Mouse (Mus musculus): ENCODE results near the gene Grxcr1.

Grxcr1 gene

DNA sequence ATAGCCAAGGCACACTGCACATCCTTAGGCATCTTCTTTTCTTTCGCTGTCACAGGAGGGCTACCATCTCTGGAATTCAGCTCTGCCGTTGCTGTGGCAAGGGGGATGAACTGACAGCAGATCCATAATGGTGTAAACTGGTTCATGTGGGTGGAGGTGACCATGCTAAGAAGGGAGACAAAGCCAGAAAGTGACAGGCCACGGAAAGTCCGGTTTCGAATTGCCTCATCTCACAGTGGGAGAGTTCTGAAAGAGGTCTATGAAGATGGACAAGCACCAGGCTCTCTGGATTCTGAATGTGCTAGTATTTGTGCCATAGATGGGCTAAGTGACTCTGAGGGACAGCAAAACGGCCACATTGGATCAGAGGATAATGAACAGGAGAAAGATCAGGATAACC, at the start of gene Grxcr1:
Gene Grxcr1 (plus strand): TSS at position 92 of the 400 bp plus-strand sequence.
- DNase-seq (ENCODE audit: low read depth, low spot score): no peak

DNA sequence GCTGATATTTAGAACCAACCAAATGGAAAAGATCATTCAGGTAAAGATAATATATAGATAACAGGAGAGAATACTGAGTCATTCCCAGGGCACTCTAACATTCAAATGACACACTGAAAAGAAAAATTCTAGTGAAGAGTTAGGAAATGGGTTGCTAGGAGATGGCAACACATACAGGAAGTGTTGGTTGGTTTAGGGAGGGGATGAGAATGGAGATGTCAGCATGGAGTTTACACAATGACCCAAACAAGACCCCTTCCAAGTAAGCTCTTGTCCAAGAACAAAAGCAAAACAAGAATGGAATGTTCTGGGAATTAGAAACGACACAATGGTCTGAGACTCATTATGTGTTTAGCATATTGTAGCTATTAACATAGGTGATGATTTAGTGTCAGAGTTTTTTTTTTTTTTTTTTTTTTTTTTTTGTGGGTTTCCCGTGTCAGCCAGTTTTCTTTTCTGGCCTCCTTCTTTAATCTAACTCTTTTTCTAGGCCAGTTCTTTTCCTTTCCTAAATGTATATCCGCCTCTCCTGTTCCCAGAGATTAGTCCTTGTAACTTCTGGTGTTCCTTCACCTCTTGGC, 49.6 kb upstream of the Grxcr1 start:
- no peak for DNase-seq (ENCODE audit: low read depth, low spot score)

DNA sequence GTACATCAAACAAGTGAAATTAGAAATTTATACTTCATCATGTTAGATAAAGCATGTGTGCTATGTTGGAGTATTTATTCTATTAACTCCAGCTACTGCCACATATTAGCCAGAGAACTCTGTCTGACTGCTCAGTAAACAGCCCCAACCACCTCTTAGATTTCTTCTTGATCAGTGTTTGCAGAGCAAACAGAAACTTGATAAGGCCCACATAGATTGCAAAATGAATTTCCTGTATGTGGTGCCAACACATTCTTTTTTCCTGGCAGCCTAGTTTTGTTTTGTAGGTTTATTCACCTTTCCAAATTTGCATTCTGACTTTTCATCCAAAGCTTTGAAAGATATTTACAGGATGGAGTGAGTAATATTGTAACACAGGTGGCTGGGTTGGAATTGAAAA, 41.2 kb upstream of the Grxcr1 start:
- no peak for DNase-seq (ENCODE audit: low read depth, low spot score)

DNA sequence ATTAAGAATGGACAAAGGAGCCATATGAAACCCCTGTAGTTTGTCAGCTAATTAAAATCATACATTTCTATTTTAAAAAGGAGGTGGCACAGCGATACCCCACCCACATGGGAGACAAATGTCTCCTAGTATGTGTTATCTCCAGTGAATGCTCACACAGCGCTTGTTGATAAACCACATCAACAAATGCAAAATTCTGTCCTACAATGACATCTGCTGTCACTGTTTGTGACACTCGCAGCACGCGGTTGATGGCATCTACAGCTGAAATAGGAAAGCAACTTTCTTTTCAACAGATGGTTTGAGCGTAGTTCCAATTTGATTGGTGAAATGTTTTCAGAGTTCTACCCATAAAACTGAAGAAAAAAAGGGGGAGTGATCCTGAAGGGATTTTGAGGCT, 29.0 kb upstream of the Grxcr1 start:
- no peak for DNase-seq (ENCODE audit: low read depth, low spot score)

DNA sequence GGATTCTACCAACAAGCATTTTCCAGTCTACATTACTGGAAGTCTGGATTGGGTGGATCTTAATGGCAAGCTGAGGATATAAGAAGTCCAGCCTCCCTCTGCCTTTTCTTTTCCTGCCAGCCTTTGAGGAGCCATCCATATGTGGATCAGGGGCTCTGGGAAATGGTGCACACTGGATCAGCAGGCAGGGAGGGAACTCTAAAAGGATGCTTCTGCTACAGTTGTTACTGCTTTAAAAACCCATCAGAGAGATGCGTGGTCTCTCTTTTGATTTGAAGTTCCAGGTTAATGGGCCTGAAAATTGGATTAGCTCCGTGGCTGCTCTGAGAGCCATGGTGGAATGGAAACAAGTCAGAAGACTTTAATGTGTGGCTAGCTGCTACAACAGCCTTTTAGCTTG, 27.7 kb upstream of the Grxcr1 start:
- no peak for DNase-seq (ENCODE audit: low read depth, low spot score)

DNA sequence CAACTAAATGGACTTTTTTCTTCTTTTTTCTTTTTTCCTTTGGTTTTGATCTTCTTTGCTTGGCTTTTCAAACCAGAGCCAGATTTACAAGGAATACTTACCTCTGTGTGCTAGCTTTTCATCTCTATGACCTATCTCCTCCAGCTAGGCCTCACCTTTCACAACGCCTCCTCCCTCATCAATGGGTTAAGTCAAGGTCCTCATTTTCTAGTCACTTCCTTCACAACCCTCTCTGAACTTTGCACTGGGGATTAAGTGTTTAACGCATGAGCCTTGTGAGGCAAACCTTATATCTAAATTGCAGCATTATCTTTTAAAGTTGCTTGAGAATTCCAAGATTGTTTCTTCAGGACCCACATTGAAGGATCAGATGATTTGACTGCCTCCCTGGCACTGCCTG, 27.2 kb upstream of the Grxcr1 start:
- DNase-seq (ENCODE audit: low read depth, low spot score): no peak

DNA sequence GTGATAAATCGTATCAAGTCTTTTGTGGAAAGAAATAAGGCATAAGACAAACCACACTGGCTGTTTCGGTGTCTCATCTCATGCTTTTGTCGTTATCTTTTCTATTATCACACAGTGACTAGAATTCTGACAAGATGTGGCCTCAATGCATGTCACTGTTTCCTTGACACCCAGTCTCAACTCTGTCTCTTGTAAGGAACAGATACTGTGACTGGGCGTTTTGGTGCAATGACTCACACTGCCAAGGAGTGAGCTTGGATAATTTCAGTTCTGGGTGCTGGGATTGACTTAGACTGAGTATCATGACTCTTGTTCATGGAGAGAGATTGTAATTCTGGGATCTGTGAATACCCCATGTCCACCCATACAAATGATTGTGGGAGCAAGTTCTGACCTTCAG, 24.6 kb upstream of the Grxcr1 start:
- DNase-seq (ENCODE audit: low read depth, low spot score): no peak

DNA sequence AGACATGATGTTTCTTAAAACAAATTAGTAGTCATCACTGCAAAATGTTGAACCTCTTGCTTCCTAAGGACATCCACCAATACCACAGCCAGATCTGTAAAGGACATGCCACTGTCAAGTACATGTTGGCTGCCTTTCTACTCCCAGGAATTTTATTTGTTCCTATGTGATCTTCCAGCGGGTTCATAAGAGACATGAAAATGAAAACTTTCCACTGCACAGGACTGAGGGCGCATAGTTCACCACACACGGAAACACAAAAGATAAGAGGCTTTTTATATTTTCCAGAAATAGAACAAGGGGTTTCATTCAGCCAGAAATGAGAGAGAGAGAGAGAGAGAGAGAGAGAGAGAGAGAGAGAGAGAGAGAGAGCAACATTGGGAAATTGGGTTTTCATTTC, 20.1 kb upstream of the Grxcr1 start:
- DNase-seq (ENCODE audit: low read depth, low spot score): no peak

DNA sequence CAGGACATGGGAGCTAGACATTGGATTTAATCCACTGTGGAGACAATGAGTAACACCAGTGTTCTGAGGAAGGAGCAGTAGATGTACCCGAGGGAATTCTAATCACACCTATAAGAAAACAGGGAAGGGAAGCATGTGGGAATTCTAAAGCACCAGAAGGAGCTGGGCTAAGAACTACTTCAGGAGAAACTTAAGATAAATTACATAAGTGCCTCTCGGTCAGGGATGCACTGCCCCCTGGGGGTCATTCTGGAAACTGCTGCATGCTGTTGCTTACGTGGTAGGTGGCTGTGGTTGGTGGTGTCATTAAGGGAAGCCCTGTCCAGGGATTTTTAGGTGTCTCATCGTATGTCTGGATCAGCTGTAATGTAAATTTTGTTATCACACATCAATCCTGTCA, 19.0 kb upstream of the Grxcr1 start:
- peak; percentile 70 for DNase-seq (ENCODE audit: low read depth, low spot score)

DNA sequence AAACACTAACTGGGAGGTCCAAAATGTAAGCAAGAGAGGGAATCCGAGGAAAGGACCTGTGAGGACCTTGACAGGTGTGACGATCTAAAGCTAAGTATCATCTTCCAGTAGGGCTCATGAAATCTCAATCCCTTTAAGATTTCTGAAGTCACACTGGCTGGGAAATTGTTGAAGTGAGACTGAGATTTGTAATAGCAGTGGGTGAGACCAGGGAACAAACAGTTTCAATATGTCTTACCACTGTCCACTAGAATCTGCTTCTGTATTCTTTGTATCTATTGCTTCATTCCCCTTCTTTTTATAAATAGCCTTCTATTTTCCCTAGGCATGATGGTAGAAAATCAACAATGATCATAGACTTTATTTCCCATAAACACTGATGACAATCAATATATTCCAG, 10.8 kb upstream of the Grxcr1 start:
- no peak for DNase-seq (ENCODE audit: low read depth, low spot score)

DNA sequence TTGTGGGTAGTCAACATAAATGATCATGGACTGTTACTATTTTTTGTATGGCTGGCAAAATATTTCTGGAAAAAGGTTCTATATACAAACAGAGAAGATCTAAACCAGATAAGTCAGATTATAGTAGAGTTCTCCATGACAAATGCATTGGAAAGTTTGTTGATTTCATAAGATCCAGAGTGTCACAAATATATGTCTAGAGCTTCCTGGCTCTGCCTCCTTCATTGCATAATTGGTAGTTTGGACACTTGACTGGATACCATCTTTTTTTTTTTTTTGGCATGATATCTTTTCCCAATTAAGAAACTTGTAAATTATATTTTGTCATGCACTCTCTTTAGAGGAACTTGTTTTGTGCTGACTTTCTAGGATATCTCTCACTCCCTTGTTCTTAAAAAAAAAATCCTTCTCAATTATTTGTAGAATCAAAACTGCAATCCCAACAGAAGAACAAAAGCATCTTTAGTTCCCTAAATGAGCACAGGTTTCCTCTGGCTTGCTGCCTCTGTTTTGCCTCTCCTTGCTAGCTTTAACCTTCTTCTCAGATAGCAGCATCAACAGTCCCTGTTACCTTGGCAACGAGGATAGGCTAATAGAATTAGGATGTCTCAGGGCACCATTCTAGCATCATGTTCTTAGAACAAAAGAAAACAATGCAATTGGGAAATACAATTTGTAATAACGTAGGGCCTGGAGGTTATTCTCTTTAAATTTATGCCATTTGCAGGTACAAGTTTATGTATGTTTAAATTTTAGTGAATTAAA, 4.8 kb upstream of the Grxcr1 start:
- no peak for DNase-seq (ENCODE audit: low read depth, low spot score)

DNA sequence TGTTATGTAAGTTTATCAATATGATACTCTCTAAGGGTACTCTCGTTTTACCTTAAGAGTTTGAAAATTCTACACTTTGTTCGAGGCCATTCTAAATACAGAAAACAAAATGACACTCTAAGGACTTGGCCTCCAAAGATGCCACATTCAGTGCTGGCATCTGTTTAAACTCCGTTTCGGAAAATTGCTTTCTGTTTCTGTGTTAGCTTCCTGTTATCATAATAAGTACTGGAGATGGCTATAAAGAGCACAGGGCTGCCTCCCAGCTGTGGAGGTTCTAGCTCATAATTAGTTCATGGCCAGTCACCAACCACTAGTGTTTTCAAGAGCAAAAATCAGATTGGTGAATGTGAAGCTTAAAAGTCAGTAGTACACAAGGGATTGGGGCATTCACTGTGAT, 4.2 kb upstream of the Grxcr1 start:
- no peak for DNase-seq (ENCODE audit: low read depth, low spot score)

DNA sequence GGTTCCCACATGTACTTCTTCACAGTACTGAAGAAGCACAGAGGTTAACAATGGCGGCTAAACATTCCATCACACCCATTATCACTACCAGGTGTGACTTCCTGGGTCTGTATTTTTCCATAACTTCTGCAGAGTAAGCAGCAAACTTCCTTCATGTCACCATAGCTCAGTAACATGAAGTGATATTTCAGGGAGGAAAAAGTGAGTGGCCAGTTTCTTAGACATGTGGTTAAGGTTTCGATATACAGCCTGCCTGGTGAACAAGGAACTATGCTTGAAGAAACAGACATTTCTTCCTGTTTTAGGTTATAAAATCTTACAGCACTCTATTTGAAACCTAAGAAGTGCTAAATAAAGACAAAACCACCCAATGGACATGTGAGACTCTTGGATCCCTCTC, 1.7 kb downstream of the Grxcr1 start:
- DNase-seq (ENCODE audit: low read depth, low spot score): no peak

DNA sequence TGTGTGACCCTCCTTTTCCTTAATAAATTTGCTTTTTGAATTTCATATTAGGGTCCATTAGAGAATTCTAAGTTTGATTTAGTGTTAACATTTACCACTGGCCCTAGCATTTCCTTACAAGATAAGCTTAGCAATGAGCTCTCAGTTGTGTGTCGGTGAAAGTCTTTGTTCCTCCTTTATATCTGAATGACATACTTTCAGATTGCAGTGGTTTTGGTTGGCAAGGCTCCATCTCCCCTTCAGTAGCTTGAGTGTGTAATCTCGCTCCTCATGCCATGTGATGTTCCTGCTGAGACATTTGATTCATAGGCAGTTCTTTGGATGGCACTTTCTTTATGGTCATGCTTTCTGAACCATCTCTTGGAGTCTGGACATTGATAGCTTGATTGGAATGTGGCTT, 7.4 kb downstream of the Grxcr1 start:
- DNase-seq (ENCODE audit: low read depth, low spot score): no peak

DNA sequence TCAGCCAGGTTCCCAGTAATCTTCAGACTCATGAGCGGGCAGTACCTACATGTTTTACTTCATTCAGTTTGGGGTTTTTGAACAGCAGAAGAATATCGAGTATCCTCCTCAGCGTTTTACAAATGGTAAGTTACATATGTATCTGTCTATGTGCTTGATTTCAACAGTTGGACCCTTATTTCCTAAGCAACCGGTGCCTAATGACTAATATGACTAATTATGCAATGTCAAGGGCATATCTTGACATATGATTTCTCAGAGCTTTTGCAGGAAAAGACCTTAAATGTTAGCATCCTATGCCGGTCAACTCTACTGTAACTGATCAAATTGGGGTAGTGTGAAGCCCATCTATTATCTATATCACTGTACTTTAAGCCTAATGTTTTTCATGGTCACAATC, 11.7 kb downstream of the Grxcr1 start:
- DNase-seq (ENCODE audit: low read depth, low spot score): no peak

DNA sequence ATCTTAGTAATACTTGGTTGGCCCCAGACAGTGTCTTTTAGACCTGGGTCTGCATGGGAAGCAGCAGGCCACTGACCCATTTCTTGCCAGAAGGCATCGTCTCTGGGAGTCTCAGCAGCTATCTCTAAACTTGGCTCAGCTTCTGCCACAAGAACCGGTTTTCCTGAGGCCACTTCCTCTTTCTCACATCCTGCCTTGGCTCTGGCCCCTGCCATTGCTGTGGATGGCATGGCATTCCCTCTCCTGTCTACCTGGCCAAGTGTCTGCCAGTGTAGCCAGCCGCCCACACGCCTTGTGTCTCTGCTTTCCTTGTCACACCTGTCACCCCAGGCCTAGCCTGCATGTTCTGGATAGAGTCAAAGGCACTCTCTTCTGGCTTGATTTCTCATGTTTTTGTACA, 17.1 kb downstream of the Grxcr1 start:
- DNase-seq (ENCODE audit: low read depth, low spot score): no peak

DNA sequence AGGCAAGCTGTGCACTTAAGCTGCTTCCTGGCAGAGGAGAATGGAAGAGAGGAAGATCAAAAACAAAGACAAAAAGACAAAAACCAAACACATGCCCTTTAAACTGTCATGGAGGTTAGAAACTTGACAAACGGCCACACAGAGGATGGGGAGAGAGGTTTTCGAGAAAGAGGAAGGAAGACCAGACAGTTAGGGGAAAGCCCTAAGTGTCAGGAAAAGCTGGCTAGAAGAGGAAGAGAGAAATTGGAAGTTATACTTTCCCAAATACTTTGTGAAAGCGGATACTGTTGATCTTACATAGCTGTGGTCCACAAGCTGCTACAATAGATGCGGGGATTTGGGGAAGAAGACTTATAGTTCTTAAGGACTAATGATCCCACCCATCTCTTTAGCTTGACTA, 17.9 kb downstream of the Grxcr1 start:
- DNase-seq (ENCODE audit: low read depth, low spot score): no peak

DNA sequence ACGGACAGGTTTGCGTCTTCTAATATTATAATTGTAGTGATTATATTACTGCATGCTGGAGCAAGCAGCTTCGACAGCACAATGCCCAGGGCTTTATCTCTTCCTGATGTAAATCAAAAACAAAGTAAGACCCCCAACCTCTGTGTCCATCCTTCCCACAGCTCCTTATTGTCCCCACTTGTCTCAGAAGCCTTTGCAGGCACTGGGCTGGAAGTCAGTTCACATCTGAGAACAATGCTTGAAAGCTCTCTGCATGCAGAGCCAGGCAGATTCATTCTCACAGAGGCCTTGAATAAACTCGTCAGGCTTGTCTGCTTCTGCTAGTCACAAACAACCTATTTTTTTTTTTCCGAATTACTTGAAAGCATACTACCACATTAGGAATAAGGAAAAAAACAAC, 19.5 kb downstream of the Grxcr1 start:
- no peak for DNase-seq (ENCODE audit: low read depth, low spot score)

DNA sequence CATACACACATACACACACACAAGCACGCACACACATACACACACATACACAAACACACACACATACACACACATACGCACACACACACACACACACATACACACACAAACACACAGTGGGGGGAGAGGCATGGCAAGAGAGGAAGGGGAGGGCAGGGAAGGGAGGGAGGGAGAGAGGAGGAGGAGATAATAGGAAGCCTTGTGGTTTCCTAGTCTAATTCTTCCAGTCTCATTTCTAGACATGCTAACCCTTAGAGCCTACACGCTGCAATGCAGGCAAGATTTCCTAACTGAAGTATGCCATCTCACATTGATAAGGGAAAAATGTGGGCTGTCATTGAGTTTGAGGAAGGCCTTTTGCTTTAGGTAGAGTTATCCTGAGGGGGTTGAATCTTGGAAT, 25.9 kb downstream of the Grxcr1 start:
- no peak for DNase-seq (ENCODE audit: low read depth, low spot score)

DNA sequence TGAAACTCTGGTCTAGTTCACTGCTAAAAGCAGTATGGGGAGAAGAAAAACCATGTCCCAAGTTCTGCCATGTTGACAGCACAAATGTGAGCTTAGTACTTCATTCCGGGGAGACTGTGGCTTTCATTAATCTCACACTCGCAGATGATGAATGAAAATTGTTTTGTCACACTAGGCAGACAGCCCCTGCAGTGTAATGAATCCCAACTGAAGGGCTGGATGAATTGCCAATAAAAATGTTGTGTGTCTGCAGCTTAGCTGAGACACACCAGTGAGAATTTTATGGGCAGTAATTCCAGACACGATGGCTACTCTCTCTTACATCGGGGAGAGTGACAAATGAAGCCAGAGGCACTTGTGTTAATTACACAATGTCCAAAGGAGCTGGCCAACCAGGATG, 37.1 kb downstream of the Grxcr1 start:
- no peak for DNase-seq (ENCODE audit: low read depth, low spot score)

DNA sequence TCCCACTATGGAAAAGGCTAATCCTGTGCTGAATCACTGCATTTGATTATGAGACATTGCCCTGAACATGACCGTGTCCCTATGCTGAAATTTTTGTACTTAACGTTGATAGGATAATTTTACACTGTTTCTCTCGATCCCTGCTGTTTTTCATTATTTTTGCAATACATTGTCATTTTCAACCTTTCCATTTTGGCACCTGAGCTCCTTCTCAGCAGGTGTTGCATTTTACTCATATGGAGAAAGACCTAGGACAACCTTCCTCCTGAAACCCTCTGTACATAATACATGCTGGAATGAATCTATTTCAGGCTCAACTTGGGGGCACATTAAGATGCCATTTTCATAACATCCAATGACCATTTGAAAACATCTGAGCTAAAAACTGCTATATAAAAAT, 38.7 kb downstream of the Grxcr1 start:
- DNase-seq (ENCODE audit: low read depth, low spot score): no peak

DNA sequence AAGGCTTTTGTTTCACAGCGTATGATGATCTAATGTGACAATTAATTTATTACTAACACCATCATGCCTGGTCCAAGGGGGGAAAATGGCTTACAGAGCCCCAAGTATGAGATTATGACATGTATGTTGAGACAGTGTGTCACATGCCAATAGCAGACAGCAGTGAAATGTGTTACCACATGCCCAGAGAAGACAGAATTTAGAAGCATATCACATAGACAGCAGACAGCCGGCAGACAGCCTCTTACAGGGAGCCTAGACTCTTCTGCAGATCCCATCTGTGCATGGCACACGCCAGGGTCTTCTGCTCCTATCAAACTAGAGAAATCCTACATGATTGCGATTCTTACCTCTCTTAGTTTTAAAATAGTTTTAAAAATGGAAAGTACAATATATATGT, 40.2 kb downstream of the Grxcr1 start:
- no peak for DNase-seq (ENCODE audit: low read depth, low spot score)

DNA sequence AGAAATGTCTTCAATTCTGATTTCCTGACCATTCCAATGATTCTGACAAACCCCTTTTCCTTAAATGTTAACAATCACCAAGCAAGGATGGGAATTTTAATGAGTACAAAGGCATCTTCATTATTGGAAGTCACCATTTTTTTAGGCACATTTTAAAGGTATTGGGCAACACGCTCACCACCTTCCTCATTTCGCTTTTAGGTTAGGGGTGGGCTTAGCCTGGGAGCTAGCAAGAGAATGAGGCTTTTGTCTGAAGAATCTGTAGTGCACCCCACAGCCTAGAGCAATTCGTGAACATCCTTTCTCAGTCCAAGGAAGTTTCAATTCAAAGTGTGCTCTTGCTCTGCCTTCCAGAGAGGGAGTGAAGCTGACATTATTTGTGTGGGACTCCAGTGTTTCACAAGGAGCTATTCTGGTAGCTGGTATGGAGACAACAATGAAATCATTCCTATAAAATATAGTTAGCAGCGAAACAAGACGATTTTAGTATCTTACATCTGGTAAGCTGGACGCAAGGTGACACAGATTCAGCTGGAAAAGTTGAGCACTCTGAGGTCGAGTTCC, 55.0 kb downstream of the Grxcr1 start:
- peak; percentile 29 for DNase-seq (ENCODE audit: low read depth, low spot score)

All from skeletal muscle tissue, adult 2 months (tissue).